Mouse (Mus musculus): ENCODE measurements around the gene Rpl13.

Rpl13 gene

GRCm38 (mm10) chr8:123146390-123146789, 44.2 kb downstream of the Rpl13 start:
- DNase-seq (ENCODE audit: low read depth, low spot score), result no peak

- DNase-seq (ENCODE audit: low read depth, low spot score), result no peak
These were observed 48.6 kb downstream of the Rpl13 start for GRCm38 (mm10) chr8:123150737-123151171.
